Mouse (Mus musculus) ES-Bruce4 (cell line): Measurements from ENCODE around the gene Qrsl1.

ENCODE experiments used
- CTCF ChIP-seq: IDR thresholded peaks from one replicate; pipeline ENCODE4 v1.8.1; 2011; ENCODE audit warnings: low read depth, low read length
- EP300 ChIP-seq: IDR thresholded peaks from 2 replicates; pipeline ENCODE4 v1.6.1; 2011; ENCODE audit warnings: low read depth, low read length; ENCODE audit not compliant: insufficient read depth
- POLR2A ChIP-seq: IDR thresholded peaks from one replicate; pipeline ENCODE4 v1.8.1; 2011; ENCODE audit warnings: low read length; ENCODE audit not compliant: insufficient read depth

GRCm38 (mm10) chr10:43927736-43928135, 26.2 kb upstream of the Qrsl1 start:
- TF ChIP-seq CTCF (no peak), EP300 (no peak), POLR2A (no peak)
